Mouse (Mus musculus): ENCODE results near the gene Ryr2.
"Not testable (repeated sequence)": the region's sequence is repeated elsewhere in the genome, so short reads cannot be mapped to it uniquely, and the experiment has no call there.

The Ryr2 gene

DNA sequence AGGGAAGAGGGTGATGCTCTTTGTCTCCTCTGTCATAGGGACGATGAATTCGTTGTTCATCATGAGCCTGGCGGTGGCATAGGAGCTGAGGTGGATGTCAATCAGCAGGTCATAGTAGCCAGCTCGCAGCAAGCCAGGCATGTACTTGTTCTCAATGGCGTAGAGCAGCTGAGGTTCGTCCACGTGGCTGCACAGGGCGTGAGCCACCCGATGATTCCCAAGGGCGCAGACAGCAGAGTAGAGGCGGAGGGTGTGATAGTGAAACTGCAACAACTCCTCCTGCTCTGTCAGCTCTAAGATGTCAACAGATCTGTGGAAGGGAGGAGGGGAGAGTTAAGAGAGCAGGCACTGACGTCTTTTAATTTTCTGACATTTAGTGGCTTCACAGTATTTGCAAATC, 368.5 kb downstream of the Ryr2 start:
- DNase-seq, result no peak

DNA sequence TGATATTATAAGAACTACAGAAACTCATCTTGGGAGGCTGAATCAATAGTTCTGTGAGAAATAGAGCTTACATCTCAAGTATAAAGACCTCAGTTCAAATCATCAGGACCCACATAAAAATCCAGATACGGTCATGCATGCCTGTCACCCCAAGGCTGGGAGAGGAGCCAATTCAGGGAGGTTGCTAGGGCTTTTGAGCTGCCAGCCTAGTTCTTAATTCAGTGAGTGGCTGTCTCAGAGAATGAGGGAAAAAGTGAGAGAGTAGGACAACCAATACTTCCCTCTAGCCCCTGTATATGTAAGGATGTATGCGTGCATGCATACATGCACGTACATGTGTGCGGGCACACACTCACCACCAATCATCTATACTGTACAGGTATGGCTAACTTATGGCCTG, 390.5 kb downstream of the Ryr2 start:
- no peak for DNase-seq

DNA sequence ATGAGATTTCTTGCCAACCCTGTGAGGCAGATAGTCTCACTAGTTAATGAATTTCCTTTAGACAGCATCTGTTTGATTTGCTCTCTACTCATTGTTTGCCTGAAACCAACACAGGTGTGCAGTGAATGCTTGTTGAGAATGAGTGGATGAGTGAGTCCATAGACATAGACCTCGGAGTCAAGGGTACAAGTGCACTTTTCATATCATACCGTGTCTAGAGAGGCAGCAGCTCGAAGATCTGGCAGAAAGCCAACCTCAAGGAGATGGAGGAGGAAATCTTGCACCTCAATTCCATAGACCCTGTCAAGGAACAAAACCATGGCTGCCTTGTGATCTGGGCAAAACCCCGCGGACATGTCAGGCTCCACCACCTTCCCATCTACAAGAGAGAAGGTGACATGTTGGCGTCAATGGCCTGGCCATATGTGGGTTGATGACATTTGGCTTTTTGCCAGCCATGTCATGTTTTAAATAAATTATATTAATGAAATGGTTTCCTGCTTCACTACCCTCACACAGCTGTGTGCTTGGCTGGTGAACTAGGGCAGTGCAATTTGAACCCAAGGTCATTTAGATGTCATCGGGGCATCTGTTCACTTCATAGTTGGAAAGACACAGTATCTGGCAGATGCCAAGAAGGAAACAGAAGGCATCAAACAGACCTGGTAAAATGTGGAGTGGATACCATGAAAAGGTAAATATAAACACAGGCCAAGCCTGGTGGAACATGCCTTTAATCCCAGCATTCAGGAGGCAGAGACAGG, 396.9 kb downstream of the Ryr2 start:
- no peak for DNase-seq

DNA sequence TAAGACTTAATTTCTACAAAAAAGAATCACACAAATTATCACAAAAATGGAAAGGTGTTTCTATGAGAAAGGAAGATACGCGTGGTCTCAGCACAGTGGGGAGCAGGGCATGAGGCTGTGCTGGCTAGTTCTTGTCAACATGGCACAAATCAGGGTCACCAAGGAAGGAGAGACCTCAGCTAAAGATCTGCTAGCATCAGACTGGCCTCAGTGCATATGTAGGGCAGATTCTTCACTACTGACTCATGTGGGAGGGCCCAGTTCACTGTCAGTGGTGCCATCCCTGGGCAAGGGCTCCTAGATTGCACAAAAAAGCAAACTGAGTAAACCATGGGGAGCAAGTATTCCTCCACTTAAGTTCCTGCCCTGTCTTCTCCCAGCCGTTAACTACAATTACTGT, 405.0 kb downstream of the Ryr2 start:
- no peak for DNase-seq

DNA sequence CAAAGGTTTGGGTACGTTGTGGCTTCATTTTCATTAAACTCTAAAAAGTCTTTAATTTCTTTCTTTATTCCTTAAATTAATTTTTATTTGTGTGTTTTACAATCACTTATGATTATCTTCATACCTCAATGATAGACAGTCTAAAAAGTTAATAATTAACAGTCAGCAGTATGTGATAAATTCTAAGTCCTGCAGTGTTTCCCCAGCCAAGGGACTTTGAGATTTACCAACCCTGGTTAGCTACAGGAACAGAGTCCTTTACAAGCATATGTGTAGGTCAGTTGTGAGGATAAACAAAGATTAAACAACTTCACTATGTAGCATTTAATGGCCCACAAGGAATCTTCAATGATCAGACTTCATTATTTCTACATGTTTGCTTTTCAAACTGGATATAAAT, 410.2 kb downstream of the Ryr2 start:
- DNase-seq, result no peak

DNA sequence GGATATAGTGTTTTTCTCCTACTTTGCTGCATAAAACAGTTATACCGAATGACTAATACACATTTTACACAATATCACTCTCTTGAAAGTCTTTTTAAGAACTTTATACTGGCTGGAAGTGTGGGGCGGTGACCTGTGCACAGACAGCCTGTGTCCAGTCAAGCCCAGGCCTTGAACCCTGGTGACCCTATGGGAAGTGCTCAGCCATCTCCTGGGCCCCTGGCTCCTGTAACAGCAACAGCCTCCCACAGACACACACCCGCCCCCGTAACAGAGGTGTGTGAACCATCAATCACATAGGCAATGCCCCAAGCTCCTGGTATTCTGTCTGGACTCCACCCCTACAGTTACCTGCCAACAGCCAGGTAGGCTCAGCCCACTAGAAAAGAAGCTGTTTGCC, 424.9 kb downstream of the Ryr2 start:
- DNase-seq, result no peak

DNA sequence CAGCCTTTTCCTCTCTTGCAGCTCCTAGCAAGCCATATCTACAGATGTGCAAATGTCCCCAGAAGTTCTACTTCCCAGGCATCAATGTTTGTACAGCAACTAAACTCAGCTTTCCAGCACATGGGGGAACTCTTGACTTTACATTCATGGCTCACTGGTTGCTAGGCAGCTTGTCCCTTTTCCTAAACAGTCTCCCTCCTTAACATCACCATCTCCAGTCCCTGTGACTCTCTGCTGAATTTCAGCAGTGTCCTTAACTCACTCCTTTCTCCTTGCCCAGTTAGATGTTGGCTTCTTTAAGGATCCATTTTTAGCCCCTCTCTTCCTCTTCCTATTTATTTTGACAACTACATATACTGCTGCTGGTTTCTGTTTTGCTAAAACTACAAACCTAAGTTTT, 443.9 kb downstream of the Ryr2 start:
- DNase-seq, result no peak

DNA sequence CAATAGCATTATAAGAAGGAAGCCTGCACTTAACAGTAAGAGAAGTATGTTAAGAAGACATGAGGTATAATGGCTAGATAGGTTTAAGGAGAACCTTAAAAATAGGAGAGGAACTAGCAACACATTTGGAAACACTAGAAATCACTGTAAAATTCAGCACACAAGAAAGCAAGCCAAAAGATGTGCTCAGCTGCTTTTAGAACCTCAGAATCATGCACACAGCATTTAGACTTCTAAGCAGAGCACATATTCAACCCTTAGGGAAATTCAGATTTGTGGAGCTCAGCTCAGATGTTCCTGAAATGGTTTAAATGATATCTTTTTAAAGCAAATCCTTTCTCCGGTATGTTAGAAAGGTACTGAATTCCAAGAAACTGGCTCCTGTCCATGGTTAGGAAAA, 461.9 kb downstream of the Ryr2 start:
- no peak for DNase-seq

DNA sequence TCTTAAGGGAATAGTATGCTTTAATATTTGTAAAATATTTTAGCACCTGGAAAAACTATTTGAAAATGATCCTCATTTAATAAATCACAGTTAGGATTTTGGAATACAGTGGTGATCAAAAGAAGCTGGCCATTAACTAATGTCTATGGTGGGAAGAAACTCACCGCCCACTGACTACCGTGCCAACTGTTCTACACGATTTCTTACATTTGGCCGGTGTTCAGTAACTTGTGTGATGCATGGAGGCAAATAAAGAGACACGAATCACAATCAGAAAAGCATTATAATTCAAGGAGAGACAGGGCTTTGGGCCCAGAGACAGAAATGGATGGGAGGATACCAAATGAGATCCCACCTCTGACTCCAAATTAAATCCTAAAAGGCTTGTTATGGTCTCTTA, 470.4 kb downstream of the Ryr2 start:
- DNase-seq, result no peak

DNA sequence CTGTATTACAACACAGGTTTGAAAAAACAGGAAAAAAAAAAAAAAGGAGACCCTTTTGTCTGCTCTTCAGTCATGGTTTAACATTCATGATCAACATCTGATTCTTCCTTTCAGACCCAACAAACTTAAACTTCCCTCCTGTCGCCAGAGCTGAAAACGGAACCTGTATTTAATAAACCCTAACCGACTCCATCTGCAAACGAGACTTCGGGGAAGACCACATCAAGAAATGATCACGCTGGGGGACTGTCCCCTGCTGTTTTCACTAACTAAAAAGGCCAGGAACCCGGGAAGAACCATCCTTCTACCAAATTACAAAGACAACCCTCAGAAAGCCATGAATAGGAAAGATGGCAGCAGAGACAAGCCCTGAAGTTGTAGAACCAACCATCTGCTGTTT, 482.2 kb downstream of the Ryr2 start:
- DNase-seq, result no peak

DNA sequence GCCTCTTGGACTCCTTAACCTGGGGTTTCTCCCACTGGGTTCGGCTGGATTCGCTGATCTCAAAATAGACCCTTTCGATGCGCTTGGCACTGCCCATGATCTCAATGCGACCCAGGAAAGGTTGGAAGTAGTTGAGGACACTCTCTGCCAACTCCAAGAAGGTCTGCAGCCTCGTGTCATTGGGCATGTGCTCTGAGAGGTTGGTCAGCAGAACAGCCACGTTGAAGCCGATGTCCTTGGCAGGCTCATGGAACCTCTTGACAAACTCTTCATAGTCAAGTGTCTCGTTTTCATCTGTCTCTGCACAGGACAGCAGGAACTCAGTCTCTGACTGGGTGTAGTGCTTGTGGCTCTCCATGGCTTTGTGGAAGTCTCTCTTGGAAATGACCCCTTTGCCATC, 511.3 kb downstream of the Ryr2 start:
- DNase-seq, result no peak

DNA sequence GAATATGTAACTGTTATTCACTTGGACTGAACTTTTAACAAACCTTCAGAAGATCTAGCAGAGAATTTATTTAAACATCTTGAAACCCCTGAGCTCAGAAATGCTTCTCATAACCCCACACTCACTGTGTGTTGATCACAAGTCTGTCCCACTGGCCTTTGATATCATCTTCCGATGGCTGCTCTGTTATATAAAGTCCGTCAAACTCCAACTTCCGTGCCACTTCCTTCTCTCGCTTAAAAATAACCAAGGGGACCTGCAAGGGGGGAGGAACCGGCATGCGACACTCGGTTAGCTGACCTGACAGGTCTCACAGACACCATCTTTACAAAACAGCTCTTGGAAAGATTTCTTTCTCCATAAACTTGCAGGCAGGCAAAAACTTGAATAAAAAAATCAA, 521.5 kb downstream of the Ryr2 start:
- DNase-seq, result no peak

DNA sequence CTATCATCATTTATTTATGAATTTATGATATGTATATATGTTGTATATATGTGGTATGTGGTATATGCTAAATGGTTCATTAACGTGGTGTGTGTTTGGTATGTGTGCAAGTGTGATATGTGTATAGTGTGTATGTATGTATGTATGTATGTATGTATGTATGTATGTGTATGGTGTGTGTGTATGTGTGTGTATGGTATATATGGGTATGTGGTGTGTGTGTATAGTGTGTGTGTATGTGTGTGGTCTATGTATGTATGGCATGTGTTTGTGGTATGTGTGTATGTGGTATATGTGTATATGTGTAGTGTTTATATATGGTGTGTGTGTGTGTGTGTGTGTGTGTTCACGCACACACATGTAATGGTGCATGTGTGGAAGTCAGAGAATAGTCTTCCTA, 534.2 kb downstream of the Ryr2 start:
- DNase-seq, result no peak

DNA sequence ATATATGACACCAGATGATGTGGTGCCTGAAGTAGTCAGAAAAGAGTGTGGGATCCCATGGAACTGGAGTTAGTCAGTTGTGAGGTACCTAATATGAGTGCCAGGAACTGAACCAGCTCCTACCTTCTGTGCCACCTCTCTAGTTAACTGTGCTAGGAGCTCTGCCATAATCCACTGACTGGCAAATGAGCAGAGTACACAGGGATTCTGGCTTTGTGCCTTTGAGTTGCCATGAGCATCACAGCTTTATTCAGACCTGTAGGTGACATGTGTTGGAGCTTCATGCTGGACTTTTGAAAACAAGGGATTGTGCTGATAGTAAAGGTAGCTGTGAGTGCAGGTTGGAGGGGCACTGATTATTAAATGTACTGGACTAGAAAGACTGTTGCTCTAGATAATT, 539.4 kb downstream of the Ryr2 start:
- no peak for DNase-seq

DNA sequence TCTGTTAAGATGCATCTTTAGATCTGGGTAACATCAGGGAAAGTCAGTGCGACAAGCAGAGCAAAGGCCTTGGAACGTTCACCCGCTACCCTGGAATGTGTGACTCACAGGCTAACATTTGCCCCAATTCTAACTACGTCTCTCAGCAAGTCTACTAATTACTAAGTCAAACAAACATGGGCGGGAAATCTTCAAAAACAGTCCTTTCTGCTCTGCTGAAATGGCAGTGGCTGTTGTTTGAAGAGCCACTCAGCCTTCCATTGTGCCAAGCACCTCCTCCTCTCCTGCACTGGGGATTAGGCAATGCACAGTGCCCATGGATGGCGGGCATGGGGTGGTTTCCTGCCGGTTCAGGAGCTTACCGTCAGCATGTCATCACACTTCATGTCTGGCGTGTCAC, 540.3 kb downstream of the Ryr2 start:
- DNase-seq, result no peak

DNA sequence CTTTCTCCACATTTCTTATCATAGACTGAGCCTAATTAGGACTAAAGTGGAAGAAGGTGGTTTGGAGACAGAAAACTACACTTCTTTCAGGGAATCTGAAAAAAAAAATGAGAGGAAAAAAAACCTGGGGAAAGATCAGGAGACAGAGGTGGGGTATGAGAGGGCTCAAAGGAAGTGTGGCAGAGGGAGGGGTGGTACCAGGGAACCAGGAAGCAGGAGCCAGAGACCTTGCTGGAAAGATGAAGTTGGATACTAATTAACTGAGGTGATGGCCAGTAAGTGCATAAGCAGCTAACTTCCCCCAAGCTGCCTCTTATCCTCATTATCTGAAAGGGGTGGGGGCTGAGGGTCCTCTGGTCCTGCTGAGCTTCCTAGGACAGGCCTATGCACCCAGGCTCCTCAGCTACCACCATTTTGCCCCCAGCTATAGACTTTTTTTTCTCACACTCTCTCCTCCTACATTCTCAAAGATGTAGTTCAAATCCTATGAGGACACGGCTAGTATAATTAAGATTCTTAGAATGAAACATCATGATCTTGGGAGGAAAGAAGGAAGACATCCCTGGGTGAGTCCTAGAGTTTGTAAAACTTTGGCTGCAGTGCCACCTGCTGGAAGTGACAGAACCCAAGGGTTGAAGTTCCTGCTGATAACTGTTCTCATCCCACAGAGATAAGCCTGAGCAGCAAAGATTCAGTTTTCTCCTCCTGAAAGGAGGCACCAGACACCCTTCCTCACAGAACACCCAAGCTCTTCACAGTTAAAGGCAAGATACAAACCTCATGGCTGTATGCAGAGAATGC, 543.3 kb downstream of the Ryr2 start:
- no peak for DNase-seq

DNA sequence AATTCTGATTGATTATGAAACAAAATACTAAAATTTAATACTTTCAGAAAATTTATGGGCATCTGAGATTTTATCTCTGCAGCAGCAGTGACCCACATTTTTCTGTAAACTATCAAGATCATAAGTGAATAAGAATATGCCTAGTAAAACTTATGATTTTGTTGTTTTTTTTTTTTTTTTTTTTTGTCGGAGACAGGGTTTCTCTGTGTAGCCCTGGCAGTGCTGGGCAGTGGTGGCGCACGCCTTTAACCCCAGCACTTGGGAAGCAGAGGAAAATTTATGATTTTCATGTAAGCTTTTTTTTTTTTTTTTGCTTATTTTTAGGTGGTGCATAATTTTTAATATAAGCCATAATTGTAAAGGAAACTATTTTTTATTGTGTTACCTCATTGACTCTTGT, 557.1 kb downstream of the Ryr2 start:
- DNase-seq, result no peak

DNA sequence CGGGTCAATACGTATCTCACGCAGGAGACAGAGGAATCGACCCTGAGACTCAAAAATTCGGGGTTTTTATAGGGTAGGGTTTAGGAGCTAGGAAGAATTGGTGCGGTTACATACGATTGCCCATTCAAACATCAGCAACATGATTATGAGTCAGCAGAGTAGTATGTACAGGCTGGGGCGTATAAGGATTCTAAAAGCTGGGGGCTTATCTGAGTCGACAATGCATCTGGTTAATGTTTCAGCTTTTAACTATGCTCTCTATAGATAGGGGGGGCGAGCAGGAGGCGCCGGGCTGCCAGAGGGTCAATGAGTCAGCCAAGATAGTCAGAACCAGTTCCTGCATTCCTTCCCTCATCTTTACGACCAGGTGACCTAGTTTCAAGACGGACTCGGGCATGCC, 557.6 kb downstream of the Ryr2 start:
- DNase-seq, result not testable (repeated sequence)

DNA sequence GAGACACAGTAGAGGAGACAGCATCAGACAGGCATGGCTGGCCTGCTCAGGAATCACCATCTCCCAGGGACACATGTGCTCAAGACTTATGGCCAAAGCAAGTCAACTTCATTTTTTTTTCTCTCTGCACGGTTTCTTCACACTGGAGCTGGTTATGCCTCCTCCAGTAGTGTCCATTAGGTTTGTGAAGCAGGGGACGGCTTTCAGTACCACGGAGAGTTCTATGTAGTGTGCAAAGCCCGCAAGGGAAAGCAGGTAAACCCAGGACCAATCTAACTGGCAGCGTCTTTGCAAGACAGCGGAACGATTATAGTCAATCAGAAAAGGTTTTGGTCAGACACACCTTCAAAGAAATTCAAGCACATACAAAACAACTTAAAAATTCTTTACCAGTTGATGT, 560.9 kb downstream of the Ryr2 start:
- DNase-seq, result no peak

DNA sequence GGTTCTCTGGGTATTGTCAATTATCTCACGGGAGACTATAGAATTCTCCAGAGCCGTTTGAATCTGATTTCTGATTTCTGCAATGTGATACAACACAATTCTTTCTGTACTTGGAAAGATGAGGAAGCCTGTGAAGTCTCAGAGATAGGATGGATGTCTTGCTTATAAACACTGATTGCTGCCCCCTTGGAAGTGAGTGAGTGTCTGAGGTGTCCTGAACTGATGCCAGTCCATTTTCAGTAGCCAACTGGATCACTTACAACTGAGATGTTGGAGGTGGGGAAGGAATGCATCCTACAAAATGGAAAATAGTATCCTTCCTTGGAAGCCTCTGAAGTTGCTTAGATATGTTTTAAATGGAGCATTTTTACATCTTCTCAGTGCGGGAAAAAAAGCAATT, 564.2 kb downstream of the Ryr2 start:
- no peak for DNase-seq

DNA sequence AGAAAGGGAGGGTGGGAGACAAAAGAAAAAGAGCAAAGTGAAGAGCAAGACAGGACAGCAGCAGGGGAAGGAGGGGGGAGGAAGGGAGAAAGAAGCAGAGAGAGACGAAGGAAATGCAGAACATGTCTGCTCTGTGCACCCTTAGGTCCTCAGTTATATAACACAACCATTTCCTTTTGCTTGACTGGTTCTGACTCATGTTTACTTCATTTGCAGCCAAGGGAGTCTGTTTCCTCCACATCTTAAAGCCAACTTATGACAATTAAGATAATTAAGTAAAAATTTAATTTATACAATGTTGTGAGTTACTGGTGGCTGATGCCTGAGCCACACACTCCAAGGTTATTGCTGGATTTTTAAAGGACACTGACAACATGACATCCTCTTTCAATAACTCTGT, 569.9 kb downstream of the Ryr2 start:
- DNase-seq, result no peak

DNA sequence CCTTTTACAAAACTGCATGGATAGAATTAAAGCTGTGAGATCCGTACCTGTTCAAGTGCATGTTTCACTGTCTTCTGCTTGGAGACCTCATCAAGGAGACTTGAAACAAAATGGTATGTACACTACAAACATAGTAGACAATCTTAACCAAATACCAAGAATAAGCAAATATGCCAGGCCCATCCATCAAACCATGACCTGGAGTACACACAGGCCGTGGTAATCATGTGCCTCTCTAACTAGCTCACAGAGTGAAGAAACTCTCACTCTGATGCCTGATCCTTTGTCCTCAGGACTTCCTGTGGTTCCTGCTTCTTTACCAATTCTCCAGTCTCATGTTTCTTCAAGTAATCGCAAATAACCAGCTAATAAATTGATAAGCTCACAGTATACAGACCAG, 570.9 kb downstream of the Ryr2 start:
- DNase-seq, result no peak

DNA sequence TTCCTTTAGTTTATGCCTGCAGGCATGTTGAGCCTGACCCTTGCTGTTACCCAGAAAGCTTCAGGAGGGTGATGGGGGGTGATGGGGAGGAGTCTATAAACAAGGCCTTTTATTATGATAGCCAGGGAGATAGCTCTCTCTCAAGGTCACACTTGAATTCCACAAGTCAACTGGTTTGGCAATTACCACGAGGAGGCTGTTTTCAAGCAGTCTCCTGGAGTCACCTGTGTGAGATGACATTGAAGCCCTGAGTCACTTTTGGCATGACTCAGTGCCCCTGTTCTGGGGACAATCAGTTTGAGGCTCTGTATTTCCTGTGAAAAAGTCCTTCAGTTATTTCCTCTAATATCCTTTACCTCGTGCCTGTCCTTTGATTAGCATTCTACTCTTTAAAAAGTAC, 573.5 kb downstream of the Ryr2 start:
- DNase-seq, result no peak

DNA sequence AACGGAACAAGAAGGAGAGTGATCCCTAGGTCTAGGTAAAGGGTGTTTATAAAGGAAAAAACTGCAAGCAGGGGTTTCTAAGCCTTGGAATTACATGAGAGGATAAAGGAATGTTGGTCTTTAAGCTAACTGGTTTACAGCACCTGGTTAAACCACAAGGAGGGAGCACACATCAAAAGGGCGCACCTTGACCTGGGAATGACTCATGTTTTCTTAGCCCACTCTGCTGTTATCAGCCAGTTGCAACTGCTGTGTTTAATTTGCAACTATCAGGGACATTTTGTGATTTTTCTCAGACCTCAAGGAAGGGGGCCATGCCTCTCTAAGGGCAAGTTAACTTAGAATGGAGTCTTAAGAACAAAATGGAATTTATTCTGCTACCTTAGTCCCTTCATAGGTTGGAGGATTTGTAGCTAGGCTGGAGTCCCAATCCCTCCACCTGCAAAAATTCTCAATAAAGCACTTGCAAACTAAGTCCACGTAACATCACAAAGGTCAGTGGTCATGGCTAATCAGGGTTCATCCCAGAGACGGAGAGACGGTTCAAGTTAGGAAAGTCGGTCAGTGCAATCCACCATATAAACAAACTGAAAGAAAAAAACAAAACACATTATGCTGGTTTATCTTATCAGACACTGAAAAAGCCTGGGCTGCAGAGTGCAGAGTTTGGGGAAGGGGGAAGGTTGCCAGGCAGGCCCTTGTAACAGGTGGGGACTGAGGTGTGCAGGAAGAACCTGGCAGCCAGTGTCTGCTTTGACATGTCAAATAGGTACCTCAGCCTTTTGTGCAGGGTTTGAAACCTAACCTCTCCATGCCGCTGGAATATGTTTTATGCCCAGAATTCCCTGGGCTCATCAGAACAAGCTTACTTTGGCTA, 574.5 kb downstream of the Ryr2 start:
- no peak for DNase-seq

All from thymus, adult 18-20 months (tissue).